Mouse (Mus musculus) C2C12 (cell line): ENCODE data around the gene Wdr91. TPM values are rescaled to one million over a fixed set of nuclear protein-coding genes. Genes with fewer than 3 reads are reported as not detected.

Experiments used
- H3K27me3 ChIP-seq: one replicate; pipeline ENCODE4 v1.6.1; 2011; ENCODE audit not compliant: control insufficient read depth, insufficient read depth, insufficient read length
- H3K36me3 ChIP-seq: one replicate; pipeline ENCODE4 v1.6.1; 2011; ENCODE audit not compliant: control insufficient read depth, insufficient read depth
- H3K4me3 ChIP-seq: one replicate; pipeline ENCODE4 v1.5.1; 2011; ENCODE audit warnings: mild to moderate bottlenecking, control low read depth; ENCODE audit not compliant: poor library complexity, insufficient read depth, severe bottlenecking
- H3K79me2 ChIP-seq: one replicate; pipeline ENCODE4 v1.6.1; 2011; ENCODE audit not compliant: control insufficient read depth, insufficient read depth
- H3K79me3 ChIP-seq: one replicate; pipeline ENCODE4 v1.6.1; 2011; ENCODE audit warnings: low read depth, control low read depth
- H3ac ChIP-seq: one replicate; pipeline ENCODE3; 2011; ENCODE audit warnings: low read depth; ENCODE audit not compliant: control insufficient read depth, insufficient read length
- CEBPB ChIP-seq: IDR thresholded peaks from one replicate; pipeline ENCODE4 v1.6.1; 2011; ENCODE audit warnings: low read depth, mild to moderate bottlenecking, control low read depth, moderate library complexity
- CTCF ChIP-seq: IDR thresholded peaks from one replicate; pipeline ENCODE4 v1.5.1; 2011; ENCODE audit not compliant: control insufficient read depth, insufficient read depth, insufficient read length
- FOSL1 ChIP-seq: IDR thresholded peaks from one replicate; pipeline ENCODE4 v1.8.0; 2011; ENCODE audit warnings: mild to moderate bottlenecking, low read length; ENCODE audit not compliant: poor library complexity, insufficient read depth, severe bottlenecking
- MAX ChIP-seq: IDR thresholded peaks from one replicate; pipeline ENCODE4 v1.6.1; 2011; ENCODE audit warnings: mild to moderate bottlenecking, control low read depth
- MYOD1 ChIP-seq: IDR thresholded peaks from one replicate; pipeline ENCODE4 v1.6.1; 2011; ENCODE audit warnings: low read depth; ENCODE audit not compliant: control insufficient read depth, insufficient read length
- MYOG ChIP-seq: IDR thresholded peaks from one replicate; pipeline ENCODE4 v1.6.1; 2011; ENCODE audit not compliant: control insufficient read depth, insufficient read length; ENCODE audit errors: extremely low read depth
- USF1 ChIP-seq: IDR thresholded peaks from one replicate; pipeline ENCODE4 v1.6.1; 2011; ENCODE audit warnings: low read depth, mild to moderate bottlenecking, control low read depth, moderate library complexity
- polyA plus RNA-seq: library from polyadenylated mRNA; unstranded; fragments of >200 nt; fragmentation: generic; extraction: Trizol; gene quantifications from one replicate; pipeline ENCODE4 v1.2.1, GENCODE M21; 2012; ENCODE audit warnings: missing spikeins

Wdr91 gene
- polyA plus RNA-seq, 1 experiment, result 12.8 TPM

- TF ChIP-seq MAX, result no peak
- no peak for TF ChIP-seq MYOD1
- no peak for TF ChIP-seq CTCF
- TF ChIP-seq FOSL1, result no peak
- no peak for TF ChIP-seq CEBPB
- TF ChIP-seq MYOG, result no peak
- no peak for TF ChIP-seq USF1
- no peak overlapping the region for H3K4me3 ChIP-seq
- H3K27me3 ChIP-seq, result no peaks in the 10 kb centered on the region
- H3K79me2 ChIP-seq, result no peaks in the 10 kb centered on the region
- H3ac ChIP-seq, result no peak overlapping the region
- H3K79me3 ChIP-seq, result no peaks in the 10 kb centered on the region
- H3K36me3 ChIP-seq, result no peaks in the 10 kb centered on the region
Measured at GRCm38 (mm10) chr6:34861546-34862053, 49.1 kb downstream of the Wdr91 start.

GRCm38 (mm10) chr6:34832352-34832751 lies 78.3 kb downstream of the Wdr91 start:
- Histone ChIP-seq H3K27me3 (no peaks in the 10 kb centered on the region), H3ac (no peak overlapping the region), H3K79me2 (no peaks in the 10 kb centered on the region), H3K4me3 (no peak overlapping the region), H3K79me3 (no peaks in the 10 kb centered on the region), H3K36me3 (no peaks in the 10 kb centered on the region)
- TF ChIP-seq MAX, result no peak

Other genes starting within 250 kb of the Wdr91 start
- 2.4 TPM for gene Agbl3, start 130.4 kb downstream of the Wdr91 start, polyA plus RNA-seq
- 1.5 TPM for gene Tmem140, start 47.7 kb downstream of the Wdr91 start, polyA plus RNA-seq
- gene Cyren, start 32.8 kb downstream of the Wdr91 start, polyA plus RNA-seq, result 7.9 TPM
- not detected for gene Stra8, start 9.3 kb upstream of the Wdr91 start, polyA plus RNA-seq
- 0.05 TPM for gene Slc23a4, start 77.5 kb upstream of the Wdr91 start, polyA plus RNA-seq
- gene Cnot4, start 222.8 kb upstream of the Wdr91 start, polyA plus RNA-seq, result 7.0 TPM